8 mouse cellular contexts compared by ENCODE assay signal in the genomic region with DNA sequence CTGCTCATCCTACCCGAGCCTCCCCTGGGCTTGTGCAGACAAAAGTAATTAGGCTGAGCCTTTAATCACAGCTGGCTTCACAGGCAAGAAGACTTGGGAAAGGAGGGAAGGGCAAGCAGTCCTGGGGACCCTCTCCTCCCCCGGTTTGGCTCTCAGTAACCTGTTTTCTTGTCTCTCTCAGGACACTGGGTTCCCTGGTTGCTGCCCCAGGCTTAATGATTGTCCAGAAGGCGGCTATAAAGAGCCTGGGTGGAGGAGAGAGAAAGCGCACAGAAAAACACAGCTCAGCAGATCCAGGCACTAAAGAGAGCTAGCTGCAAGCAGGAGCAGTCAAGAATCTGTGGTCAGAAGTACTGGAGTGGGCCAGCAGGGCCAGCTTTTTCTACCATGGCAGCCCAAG. TPM values are rescaled to one million over a fixed set of nuclear protein-coding genes. Genes with fewer than 3 reads are reported as not detected.
DNase-seq lines count a peak whose midpoint lies in the region; ATAC-seq and TF ChIP-seq lines count a peak whose summit lies in the region.

No protein-coding gene starts in this region.

- no peak for TF ChIP-seq CTCF in thymus, adult 2 months (IDR thresholded peaks at IDR 0.05; ENCODE audit: borderline replicate concordance, control insufficient read depth, extremely low read depth, insufficient read depth, low read length, poor library complexity)

- no peak for DNase-seq in hindbrain, embryonic 10.5 days (ENCODE audit: low spot score)
- DNase-seq in right cerebral cortex, postnatal 36 days (ENCODE audit: low spot score in 2 of 2), result no peak
- DNase-seq in thymus, adult 2 months, result no peak
- DNase-seq in cerebellum, adult 9-10 months, result no peak

- no peaks in the 10 kb centered on the region for H3K9me3 ChIP-seq in megakaryocyte, embryonic 14.5 days
- no peaks in the 10 kb centered on the region for H3K9me3 ChIP-seq in hindbrain, embryonic 10.5 days
- H3K9me3 ChIP-seq in limb, embryonic 13.5 days, result no peaks in the 10 kb centered on the region
- H3K9me3 ChIP-seq in stomach, embryonic 16.5 days (replicated peaks; ENCODE audit: control insufficient read depth, low read length), result no peaks in the 10 kb centered on the region

- peaks cover 50% of the 10 kb centered on the region for H3K36me3 ChIP-seq in megakaryocyte, embryonic 14.5 days (replicated peaks; ENCODE audit: low read length)
- peaks cover 47% of the 10 kb centered on the region for H3K36me3 ChIP-seq in hindbrain, embryonic 10.5 days
- peaks cover 37% of the 10 kb centered on the region for H3K36me3 ChIP-seq in limb, embryonic 13.5 days
- H3K36me3 ChIP-seq in stomach, embryonic 16.5 days (ENCODE audit: control insufficient read depth, insufficient read depth, low read length), result peaks cover 19% of the 10 kb centered on the region
- peaks cover 17% of the 10 kb centered on the region for H3K36me3 ChIP-seq in thymus, adult 2 months (ENCODE audit: control insufficient read depth, insufficient read depth, low read length)

- peaks cover 61% of the 10 kb centered on the region for H3K4me1 ChIP-seq in megakaryocyte, embryonic 14.5 days
- H3K4me1 ChIP-seq in hindbrain, embryonic 10.5 days (replicated peaks), result peaks cover 31% of the 10 kb centered on the region
- peaks cover 14% of the 10 kb centered on the region for H3K4me1 ChIP-seq in limb, embryonic 13.5 days
- peaks cover 12% of the 10 kb centered on the region; the same call in 1 of the 2 replicates for H3K4me1 ChIP-seq in stomach, embryonic 16.5 days (ENCODE audit: control insufficient read depth, insufficient read depth, low read length)
- peaks cover 14% of the 10 kb centered on the region for H3K4me1 ChIP-seq in thymus, adult 2 months (replicated peaks; ENCODE audit: control insufficient read depth, insufficient read depth, low read length)

- H3K4me3 ChIP-seq in megakaryocyte, embryonic 14.5 days (replicated peaks), result peak overlapping the region; percentile 92
- peak overlapping the region; percentile 86 for H3K4me3 ChIP-seq in hindbrain, embryonic 10.5 days
- H3K4me3 ChIP-seq in limb, embryonic 13.5 days, result peak overlapping the region; percentile 72
- H3K4me3 ChIP-seq in stomach, embryonic 16.5 days (replicated peaks; ENCODE audit: low read length), result peak overlapping the region; percentile 86
- H3K4me3 ChIP-seq in thymus, adult 2 months (ENCODE audit: control insufficient read depth, insufficient read depth, low read length), result no peak overlapping the region

- H3K4me2 ChIP-seq in limb, embryonic 13.5 days (replicated peaks), result peak overlapping the region; percentile 98
- H3K4me2 ChIP-seq in stomach, embryonic 16.5 days (ENCODE audit: low read depth, low read length), result peak overlapping the region; percentile 85

- H3K27me3 ChIP-seq in megakaryocyte, embryonic 14.5 days (replicated peaks), result no peaks in the 10 kb centered on the region
- H3K27me3 ChIP-seq in hindbrain, embryonic 10.5 days (ENCODE audit: insufficient read depth, poor library complexity, severe bottlenecking), result no peaks in the 10 kb centered on the region; the same call in 1 of the 2 replicates
- H3K27me3 ChIP-seq in limb, embryonic 13.5 days, result peaks cover 14% of the 10 kb centered on the region
- no peaks in the 10 kb centered on the region for H3K27me3 ChIP-seq in stomach, embryonic 16.5 days (ENCODE audit: control insufficient read depth, insufficient read depth, low read length)
- H3K27me3 ChIP-seq in thymus, adult 2 months (ENCODE audit: control insufficient read depth, insufficient read depth, low read length), result no peaks in the 10 kb centered on the region

- WGBS in hindbrain, embryonic 10.5 days, result 25% methylated on average over 4 of the region's 4 CpGs
- 13% methylated on average over 4 of the region's 4 CpGs for WGBS in limb, embryonic 13.5 days
- 16% methylated on average over 4 of the region's 4 CpGs for WGBS in stomach, embryonic 16.5 days
- 69% methylated on average over 4 of the region's 4 CpGs for WGBS in thymus, adult 2 months

- H3K27ac ChIP-seq in hindbrain, embryonic 10.5 days, result peak overlapping the region; percentile 90
- no peak overlapping the region for H3K27ac ChIP-seq in limb, embryonic 13.5 days
- H3K27ac ChIP-seq in stomach, embryonic 16.5 days (ENCODE audit: low read length), result peak overlapping the region; percentile 72
- H3K27ac ChIP-seq in thymus, adult 2 months (ENCODE audit: control insufficient read depth, insufficient read depth, low read length), result no peak overlapping the region

- TF ChIP-seq POLR2A in thymus, adult 2 months (IDR thresholded peaks at IDR 0.05; ENCODE audit: control insufficient read depth, extremely low read depth, insufficient read depth, low read length, poor library complexity), result no peak

- H3K9ac ChIP-seq in limb, embryonic 13.5 days, result peak overlapping the region; percentile 82
- H3K9ac ChIP-seq in stomach, embryonic 16.5 days (ENCODE audit: low read length), result peak overlapping the region; percentile 89

- no peak for ATAC-seq in megakaryocyte, adult 5-6 weeks (ENCODE audit: poor library complexity, severe bottlenecking)
- no peak for ATAC-seq in limb, embryonic 13.5 days (ENCODE audit: low FRiP score, low read depth)
- no peak for ATAC-seq in stomach, embryonic 16.5 days (ENCODE audit: insufficient read depth, low FRiP score)

RNA-seq across cellular contexts. Expression of a gene that starts 1.4 kb away (rescaled TPM):
- 10.2 and 10.4 TPM in 2 replicates for polyA plus RNA-seq in megakaryocyte, embryonic 14.5 days (2012; ENCODE audit: insufficient read depth, low replicate concordance)
- total RNA-seq in megakaryocyte, adult 5-6 weeks (2015), result 19.7 and 23.5 TPM in 2 replicates
- total RNA-seq in megakaryocyte, adult 5-6 weeks (2017), result 14.8 and 28.3 TPM in 2 replicates
- polyA plus RNA-seq in hindbrain, embryonic 10.5 days (2016; fragmentation: Nextera tagmentation; extraction: Ambion mirVana), result 20.8 and 28.9 TPM in 2 replicates
- polyA plus RNA-seq in limb, embryonic 13.5 days (2015; fragmentation: Nextera tagmentation; extraction: Ambion mirVana), result 11.1 and 11.5 TPM in 2 replicates
- polyA plus RNA-seq in stomach, embryonic 16.5 days (2015; fragmentation: Nextera tagmentation; extraction: Ambion mirVana), result 34.4 and 35.6 TPM in 2 replicates
- polyA plus RNA-seq in thymus, adult 2 months (2012; rRNA removed), result 22.4 and 32.9 TPM in 2 replicates

RNA-seq across cellular contexts. Expression of a gene that starts 8.9 kb away (rescaled TPM):
- 33.9 and 149 TPM in 2 replicates for polyA plus RNA-seq in megakaryocyte, embryonic 14.5 days (2012; ENCODE audit: insufficient read depth, low replicate concordance)
- total RNA-seq in megakaryocyte, adult 5-6 weeks (2015), result 2,100 and 2,121 TPM in 2 replicates
- total RNA-seq in megakaryocyte, adult 5-6 weeks (2017), result 1,309 and 1,413 TPM in 2 replicates
- 1,836 and 2,161 TPM in 2 replicates for polyA plus RNA-seq in hindbrain, embryonic 10.5 days (2016; fragmentation: Nextera tagmentation; extraction: Ambion mirVana)
- polyA plus RNA-seq in limb, embryonic 13.5 days (2015; fragmentation: Nextera tagmentation; extraction: Ambion mirVana), result 1,961 and 2,001 TPM in 2 replicates
- polyA plus RNA-seq in stomach, embryonic 16.5 days (2015; fragmentation: Nextera tagmentation; extraction: Ambion mirVana), result 1,506 and 1,598 TPM in 2 replicates
- 220 and 258 TPM in 2 replicates for polyA plus RNA-seq in thymus, adult 2 months (2012; rRNA removed)

RNA-seq across cellular contexts. Expression of a gene that starts 9.3 kb away (rescaled TPM):
- 10.0 and 29.6 TPM in 2 replicates for polyA plus RNA-seq in megakaryocyte, embryonic 14.5 days (2012; ENCODE audit: insufficient read depth, low replicate concordance)
- total RNA-seq in megakaryocyte, adult 5-6 weeks (2015), result 91.3 and 95.4 TPM in 2 replicates
- 24.1 and 32.5 TPM in 2 replicates for total RNA-seq in megakaryocyte, adult 5-6 weeks (2017)
- 213 and 282 TPM in 2 replicates for polyA plus RNA-seq in hindbrain, embryonic 10.5 days (2016; fragmentation: Nextera tagmentation; extraction: Ambion mirVana)
- polyA plus RNA-seq in limb, embryonic 13.5 days (2015; fragmentation: Nextera tagmentation; extraction: Ambion mirVana), result 160 and 165 TPM in 2 replicates
- polyA plus RNA-seq in stomach, embryonic 16.5 days (2015; fragmentation: Nextera tagmentation; extraction: Ambion mirVana), result 112 and 116 TPM in 2 replicates
- polyA plus RNA-seq in thymus, adult 2 months (2012; rRNA removed), result 49.1 and 57.4 TPM in 2 replicates

RNA-seq across cellular contexts. Expression of a gene that starts 18.8 kb away (rescaled TPM):
- polyA plus RNA-seq in megakaryocyte, embryonic 14.5 days (2012; ENCODE audit: insufficient read depth, low replicate concordance), result 14.1 and 28.1 TPM in 2 replicates
- total RNA-seq in megakaryocyte, adult 5-6 weeks (2015), result 27.2 and 29.7 TPM in 2 replicates
- total RNA-seq in megakaryocyte, adult 5-6 weeks (2017), result 48.3 and 49.7 TPM in 2 replicates
- 35.8 and 39.4 TPM in 2 replicates for polyA plus RNA-seq in hindbrain, embryonic 10.5 days (2016; fragmentation: Nextera tagmentation; extraction: Ambion mirVana)
- 30.9 and 36.8 TPM in 2 replicates for polyA plus RNA-seq in limb, embryonic 13.5 days (2015; fragmentation: Nextera tagmentation; extraction: Ambion mirVana)
- polyA plus RNA-seq in stomach, embryonic 16.5 days (2015; fragmentation: Nextera tagmentation; extraction: Ambion mirVana), result 33.8 and 41.3 TPM in 2 replicates
- 74.4 and 75.5 TPM in 2 replicates for polyA plus RNA-seq in thymus, adult 2 months (2012; rRNA removed)

RNA-seq across cellular contexts. Expression of a gene that starts 20.3 kb away (rescaled TPM):
- polyA plus RNA-seq in megakaryocyte, embryonic 14.5 days (2012; ENCODE audit: insufficient read depth, low replicate concordance), result 11.9 and 19.2 TPM in 2 replicates
- 24.5 TPM in 2 replicates for total RNA-seq in megakaryocyte, adult 5-6 weeks (2015)
- total RNA-seq in megakaryocyte, adult 5-6 weeks (2017), result 19.8 and 27.1 TPM in 2 replicates
- 25.2 and 27.7 TPM in 2 replicates for polyA plus RNA-seq in hindbrain, embryonic 10.5 days (2016; fragmentation: Nextera tagmentation; extraction: Ambion mirVana)
- polyA plus RNA-seq in limb, embryonic 13.5 days (2015; fragmentation: Nextera tagmentation; extraction: Ambion mirVana), result 32.2 and 35.5 TPM in 2 replicates
- polyA plus RNA-seq in stomach, embryonic 16.5 days (2015; fragmentation: Nextera tagmentation; extraction: Ambion mirVana), result 22.4 and 27.6 TPM in 2 replicates
- 30.0 and 30.9 TPM in 2 replicates for polyA plus RNA-seq in thymus, adult 2 months (2012; rRNA removed)

Comparison
In these comparisons a context has a peak if more than half of its experiments do, and no peak if none do; other contexts are left out.
1. H3K27ac ChIP-seq: peak in hindbrain, embryonic 10.5 days (single experiment) and stomach, embryonic 16.5 days (single experiment); none in limb, embryonic 13.5 days (single experiment) and thymus, adult 2 months (single experiment).